In genomic region chr7:65871851-65872250, GRCm38 (mm10) we compare ENCODE assay signal across 15 mouse cellular contexts. TPM values are rescaled to one million over a fixed set of nuclear protein-coding genes. Genes with fewer than 3 reads are reported as not detected.
DNase-seq lines count a peak whose midpoint lies in the region; ATAC-seq and TF ChIP-seq lines count a peak whose summit lies in the region.
"Had no signal": no experiment of that assay in that cellular context is flagged by ENCODE, and none has a peak within 500 bp of the region (broad histone marks: within the 10 kb centered on the region; RNA-seq: fewer than 3 reads in every experiment).

No protein-coding gene starts in this region.

- TF ChIP-seq EP300 in ES-Bruce4 (IDR thresholded peaks at IDR 0.05; ENCODE audit: insufficient read depth, low read depth, low read length), result no peak

- H3K36me3 ChIP-seq in forebrain, embryonic 13.5 days (ENCODE audit: poor library complexity, severe bottlenecking), result no peaks in the 10 kb centered on the region
- H3K36me3 ChIP-seq in forebrain, embryonic 16.5 days (ENCODE audit: control insufficient read depth, insufficient read depth), result no peaks in the 10 kb centered on the region
- no peaks in the 10 kb centered on the region for H3K36me3 ChIP-seq in ES-Bruce4 (ENCODE audit: control insufficient read depth, insufficient read depth, low read length, poor library complexity, severe bottlenecking)
- H3K36me3 ChIP-seq: forebrain, embryonic 12.5 days; stomach, embryonic 15.5 days had no signal

- no peaks in the 10 kb centered on the region for H3K27me3 ChIP-seq in forebrain, embryonic 13.5 days
- no peaks in the 10 kb centered on the region for H3K27me3 ChIP-seq in forebrain, embryonic 16.5 days (replicated peaks; ENCODE audit: control insufficient read depth, insufficient read depth, low read length)
- H3K27me3 ChIP-seq in ES-Bruce4 (ENCODE audit: control insufficient read depth, insufficient read depth, low read length, poor library complexity, severe bottlenecking), result no peaks in the 10 kb centered on the region
- H3K27me3 ChIP-seq: stomach, embryonic 15.5 days had no signal

- no peak for ATAC-seq in forebrain, embryonic 13.5 days
- no peak for ATAC-seq in forebrain, embryonic 16.5 days

- H3K4me3 ChIP-seq in forebrain, embryonic 13.5 days, result no peak overlapping the region
- no peak overlapping the region for H3K4me3 ChIP-seq in forebrain, embryonic 16.5 days (replicated peaks; ENCODE audit: low read length)
- no peak overlapping the region for H3K4me3 ChIP-seq in left cerebral cortex, adult 2 months
- no peak overlapping the region for H3K4me3 ChIP-seq in ES-Bruce4 (ENCODE audit: low read depth, low read length)
- H3K4me3 ChIP-seq in cortical plate, adult 2 months (ENCODE audit: insufficient read depth, low read length), result no peak overlapping the region
- H3K4me3 ChIP-seq: forebrain, embryonic 12.5 days; stomach, embryonic 15.5 days had no signal

- H3K4me2 ChIP-seq in forebrain, embryonic 13.5 days, result no peak overlapping the region
- H3K4me2 ChIP-seq in forebrain, embryonic 16.5 days (ENCODE audit: low read length), result no peak overlapping the region
- H3K4me2 ChIP-seq: stomach, embryonic 15.5 days had no signal

- no peak for TF ChIP-seq POLR2A in ES-Bruce4 (IDR thresholded peaks at IDR 0.05; ENCODE audit: insufficient read depth, low read length)
- no peak for TF ChIP-seq POLR2A in cortical plate, adult 2 months (IDR thresholded peaks at IDR 0.05; ENCODE audit: extremely low read depth, insufficient read depth, low read length)

- peaks cover 19% of the 10 kb centered on the region for H3K4me1 ChIP-seq in forebrain, embryonic 13.5 days
- peaks cover 9% of the 10 kb centered on the region for H3K4me1 ChIP-seq in forebrain, embryonic 16.5 days (replicated peaks; ENCODE audit: control insufficient read depth, insufficient read depth, low read length)
- H3K4me1 ChIP-seq in ES-Bruce4 (ENCODE audit: control insufficient read depth, insufficient read depth, low read length), result peaks cover 17% of the 10 kb centered on the region
- peaks cover 1% of the 10 kb centered on the region; the same call in 1 of the 2 replicates for H3K4me1 ChIP-seq in cortical plate, adult 2 months (ENCODE audit: control insufficient read depth, insufficient read depth, low read length)
- H3K4me1 ChIP-seq: stomach, embryonic 15.5 days had no signal

- no peak for TF ChIP-seq CTCF in left cerebral cortex, adult 2 months (IDR thresholded peaks at IDR 0.05)
- TF ChIP-seq CTCF in ES-Bruce4 (IDR thresholded peaks at IDR 0.05; ENCODE audit: low read depth, low read length), result no peak
- TF ChIP-seq CTCF in cortical plate, adult 2 months (IDR thresholded peaks at IDR 0.05; ENCODE audit: extremely low read depth, insufficient read depth, low read length), result no peak

- DNase-seq in left cerebral cortex, adult 2 months (ENCODE audit: extremely low spot score in 1 of 2, low spot score in 2 of 2), result no peak
- DNase-seq in left cerebral cortex, postnatal 25 days (ENCODE audit: low spot score in 2 of 2), result no peak
- no peak for DNase-seq in thymus, postnatal 36 days
- DNase-seq: gastrocnemius, postnatal 36 days; kidney, adult 11 months; liver; lung, postnatal 14 days; thymus, adult 18-20 months had no signal

- intact Hi-C loops in left cerebral cortex, adult 2 months (cut with DNase I), result no loop called here
- intact Hi-C loops in left cerebral cortex, postnatal 25 days (cut with DNase I), result no loop called here

- no peaks in the 10 kb centered on the region for H3K9me3 ChIP-seq in forebrain, embryonic 13.5 days (replicated peaks)
- H3K9me3 ChIP-seq in forebrain, embryonic 16.5 days (ENCODE audit: control insufficient read depth, low read length), result no peaks in the 10 kb centered on the region
- no peaks in the 10 kb centered on the region for H3K9me3 ChIP-seq in ES-Bruce4 (replicated peaks; ENCODE audit: control insufficient read depth, insufficient read depth, low read length, poor library complexity, severe bottlenecking)
- H3K9me3 ChIP-seq: forebrain, embryonic 12.5 days; stomach, embryonic 15.5 days had no signal

- 49% methylated on average over 2 of the region's 2 CpGs for WGBS in forebrain, embryonic 13.5 days
- 63% methylated on average over 2 of the region's 2 CpGs for WGBS in forebrain, embryonic 16.5 days

- no peak overlapping the region for H3K9ac ChIP-seq in forebrain, embryonic 13.5 days
- no peak overlapping the region for H3K9ac ChIP-seq in forebrain, embryonic 16.5 days (replicated peaks; ENCODE audit: low read depth, low read length)
- H3K9ac ChIP-seq in ES-Bruce4 (ENCODE audit: low read depth, poor library complexity, severe bottlenecking), result no peak overlapping the region
- H3K9ac ChIP-seq: forebrain, embryonic 12.5 days; stomach, embryonic 15.5 days had no signal

- H3K27ac ChIP-seq in forebrain, embryonic 13.5 days, result 0 out of 2 replicates have a peak overlapping the region, but pooled peaks have one; percentile 5
- no peak overlapping the region for H3K27ac ChIP-seq in forebrain, embryonic 16.5 days (ENCODE audit: low read length)
- peak overlapping the region; percentile 44 for H3K27ac ChIP-seq in left cerebral cortex, adult 2 months
- H3K27ac ChIP-seq in ES-Bruce4 (ENCODE audit: insufficient read depth, low read length), result peak overlapping the region; percentile 95; the same call in 1 of the 2 replicates
- peak overlapping the region; percentile 76 for H3K27ac ChIP-seq in cortical plate, adult 2 months (ENCODE audit: insufficient read depth, low read length)
- H3K27ac ChIP-seq: forebrain, embryonic 12.5 days; stomach, embryonic 15.5 days had no signal

RNA-seq across cellular contexts. Expression of gene Pcsk6, which starts 10.3 kb away (rescaled TPM):
- polyA plus RNA-seq in forebrain, embryonic 13.5 days (2015; fragmentation: Nextera tagmentation; extraction: Ambion mirVana), result 1.1 TPM in 2 replicates
- 0.71 and 0.90 TPM in 2 replicates for polyA plus RNA-seq in forebrain, embryonic 16.5 days (2015; fragmentation: Nextera tagmentation; extraction: Ambion mirVana)
- total RNA-seq in left cerebral cortex, adult 2 months (2021), result 1 to 10 TPM; 8.5 to 9.5 TPM
- total RNA-seq in left cerebral cortex, postnatal 25 days (2021), result 1 to 10 TPM; 8.5 to 8.7 TPM
- polyA plus RNA-seq in ES-Bruce4 (2011; ENCODE audit: insufficient read depth, insufficient read length, low read depth, missing spikeins), result 38.5 and 39.5 TPM in 2 replicates
- polyA plus RNA-seq in cortical plate, adult 2 months (2012; rRNA removed), result 14.0 and 14.9 TPM in 2 replicates
- total RNA-seq: CH12.LX had no signal
